ENCODE assay signal across 8 mouse cellular contexts in genomic region chr5:115203735-115204561, GRCm38 (mm10). TPM values are rescaled to one million over a fixed set of nuclear protein-coding genes. Genes with fewer than 3 reads are reported as not detected.
DNase-seq lines count a peak whose midpoint lies in the region; ATAC-seq and TF ChIP-seq lines count a peak whose summit lies in the region.

No protein-coding gene starts in this region.

- TF ChIP-seq POLR2A in heart, adult 2 months (IDR thresholded peaks at IDR 0.05; ENCODE audit: insufficient read depth, low read depth, low read length), result peak; percentile 20; the same call in 1 of the 2 replicates

- H3K4me3 ChIP-seq in heart, adult 2 months, result peak overlapping the region; percentile 39
- H3K4me3 ChIP-seq in hindbrain, embryonic 13.5 days, result peak overlapping the region; percentile 29
- peak overlapping the region in 1 of 2 experiments; percentile 4; a peak in 1 of 4 replicates for H3K4me3 ChIP-seq in liver, embryonic 14.5 days (ENCODE audit: insufficient read depth in 1 of 2, low read depth in 2 of 2, low read length in 2 of 2)

- H3K27ac ChIP-seq in heart, adult 2 months, result peak overlapping the region; percentile 66
- peak overlapping the region; percentile 84 for H3K27ac ChIP-seq in hindbrain, embryonic 13.5 days
- no peak overlapping the region for H3K27ac ChIP-seq in liver, embryonic 14.5 days

- intact Hi-C loops in heart, adult 2 months (cut with DNase I), result no loop called here

- no peaks in the 10 kb centered on the region for H3K27me3 ChIP-seq in heart, adult 2 months (ENCODE audit: control insufficient read depth, insufficient read depth, low read length)
- peaks cover 20% of the 10 kb centered on the region for H3K27me3 ChIP-seq in hindbrain, embryonic 13.5 days
- H3K27me3 ChIP-seq in liver, embryonic 14.5 days (ENCODE audit: control insufficient read depth, insufficient read depth, low read length), result peaks cover 35% of the 10 kb centered on the region

- H3K36me3 ChIP-seq in heart, adult 2 months (ENCODE audit: control insufficient read depth, insufficient read depth, low read length), result no peaks in the 10 kb centered on the region
- no peaks in the 10 kb centered on the region for H3K36me3 ChIP-seq in hindbrain, embryonic 13.5 days
- H3K36me3 ChIP-seq in liver, embryonic 14.5 days (replicated peaks; ENCODE audit: control insufficient read depth, insufficient read depth, low read depth), result no peaks in the 10 kb centered on the region

- H3K9ac ChIP-seq in heart, adult 2 months (ENCODE audit: low read depth, low read length), result peak overlapping the region; percentile 34
- H3K9ac ChIP-seq in hindbrain, embryonic 13.5 days, result peak overlapping the region; percentile 62
- no peak overlapping the region for H3K9ac ChIP-seq in liver, embryonic 14.5 days (replicated peaks)

- peak; percentile 63 for ATAC-seq in hindbrain, embryonic 13.5 days (ENCODE audit: low FRiP score)
- ATAC-seq in liver, embryonic 14.5 days (ENCODE audit: insufficient read depth), result no peak

- H3K4me1 ChIP-seq in heart, adult 2 months (ENCODE audit: control insufficient read depth, insufficient read depth, low read length), result peaks cover 5% of the 10 kb centered on the region; the same call in 1 of the 2 replicates
- H3K4me1 ChIP-seq in hindbrain, embryonic 13.5 days (replicated peaks), result peaks cover 24% of the 10 kb centered on the region
- peaks cover 0 to 9% of the 10 kb centered on the region in 2 experiments; a peak in 2 of 4 replicates for H3K4me1 ChIP-seq in liver, embryonic 14.5 days (replicated peaks; ENCODE audit: control insufficient read depth in 2 of 2, insufficient read depth in 2 of 2, low read length in 1 of 2)

- 20% methylated on average over 23 of the region's 23 CpGs for WGBS in heart, adult 2 months
- 7% methylated on average over 23 of the region's 23 CpGs for WGBS in hindbrain, embryonic 13.5 days
- WGBS in liver, embryonic 14.5 days (ENCODE audit: insufficient replicate concordance), result 6% methylated on average over 23 of the region's 23 CpGs

- no peaks in the 10 kb centered on the region for H3K9me3 ChIP-seq in hindbrain, embryonic 13.5 days
- H3K9me3 ChIP-seq in liver, embryonic 14.5 days (ENCODE audit: control insufficient read depth, low read length), result no peaks in the 10 kb centered on the region

- no peak for TF ChIP-seq CTCF in heart, adult 2 months (IDR thresholded peaks at IDR 0.05)
- no peak for TF ChIP-seq CTCF in liver, embryonic 14.5 days (IDR thresholded peaks at IDR 0.05; ENCODE audit: low read depth)

- peak overlapping the region; percentile 52 for H3K4me2 ChIP-seq in hindbrain, embryonic 13.5 days
- H3K4me2 ChIP-seq in liver, embryonic 14.5 days (ENCODE audit: low read depth), result peak overlapping the region; percentile 37

- no peak for TF ChIP-seq EP300 in heart, adult 2 months (IDR thresholded peaks at IDR 0.05; ENCODE audit: insufficient read depth, low read depth, low read length)
- no peak for TF ChIP-seq EP300 in liver, embryonic 14.5 days (IDR thresholded peaks at IDR 0.05; ENCODE audit: low read depth)

- peak; percentile 57 to 63 for DNase-seq in heart, adult 2 months
- DNase-seq in heart, postnatal 4 days, result no peak
- peak; percentile 40 for DNase-seq in embryo, embryonic 9.5 days (ENCODE audit: extremely low spot score)
- DNase-seq in liver, embryonic 14.5 days (ENCODE audit: low read depth in 3 of 3, low spot score in 3 of 3), result no peak
- peak; percentile 43 for DNase-seq in retina, postnatal 1 day
- no peak for DNase-seq in urinary bladder, adult 18-20 months (ENCODE audit: low spot score in 2 of 2)
- DNase-seq in thymus, postnatal 36 days, result no peak

- no peaks in the 10 kb centered on the region for H3K79me2 ChIP-seq in heart, adult 2 months (replicated peaks; ENCODE audit: control insufficient read depth, insufficient read depth, low read length)

RNA-seq across cellular contexts. Expression of gene Cabp1, which starts 9.8 kb away (rescaled TPM):
- 1 to 10 TPM; 2.3 to 3.9 TPM for total RNA-seq in heart, adult 2 months (2021)
- 6.0 and 13.2 TPM in 2 replicates for polyA plus RNA-seq in heart, adult 2 months (2012; rRNA removed)
- 1 to 10 TPM; 5.5 to 6.6 TPM for total RNA-seq in heart, postnatal 4 days (2021)
- 12.4 and 13.0 TPM in 2 replicates for polyA plus RNA-seq in hindbrain, embryonic 13.5 days (2015; fragmentation: Nextera tagmentation; extraction: Ambion mirVana)
- polyA plus RNA-seq in liver, embryonic 14.5 days (2012; rRNA removed), result 0.13 and 0.26 TPM in 2 replicates
- polyA plus RNA-seq in liver, embryonic 14.5 days (2014; fragmentation: Nextera tagmentation; extraction: Ambion mirVana), result 0.14 TPM in 1 of 2 replicates, not detected in the other

RNA-seq across cellular contexts. Expression of gene Pop5, which starts 31.7 kb away (rescaled TPM):
- total RNA-seq in heart, adult 2 months (2021), result 10 to 100 TPM; 32.2 to 38.1 TPM
- polyA plus RNA-seq in heart, adult 2 months (2012; rRNA removed), result 36.2 and 43.8 TPM in 2 replicates
- 10 to 100 TPM; 21.1 to 26.1 TPM for total RNA-seq in heart, postnatal 4 days (2021)
- 103 and 105 TPM in 2 replicates for polyA plus RNA-seq in hindbrain, embryonic 13.5 days (2015; fragmentation: Nextera tagmentation; extraction: Ambion mirVana)
- 45.0 and 55.2 TPM in 2 replicates for polyA plus RNA-seq in liver, embryonic 14.5 days (2012; rRNA removed)
- polyA plus RNA-seq in liver, embryonic 14.5 days (2014; fragmentation: Nextera tagmentation; extraction: Ambion mirVana), result 95.5 and 106 TPM in 2 replicates

RNA-seq across cellular contexts. Expression of gene Mlec, which starts 46.0 kb away (rescaled TPM):
- total RNA-seq in heart, adult 2 months (2021), result 10 to 100 TPM; 74.6 to 80.6 TPM
- 40.4 and 75.4 TPM in 2 replicates for polyA plus RNA-seq in heart, adult 2 months (2012; rRNA removed)
- 100 to 1,000 TPM; 104 to 111 TPM for total RNA-seq in heart, postnatal 4 days (2021)
- 22.3 and 27.2 TPM in 2 replicates for polyA plus RNA-seq in hindbrain, embryonic 13.5 days (2015; fragmentation: Nextera tagmentation; extraction: Ambion mirVana)
- 22.3 and 34.1 TPM in 2 replicates for polyA plus RNA-seq in liver, embryonic 14.5 days (2012; rRNA removed)
- 13.9 and 16.1 TPM in 2 replicates for polyA plus RNA-seq in liver, embryonic 14.5 days (2014; fragmentation: Nextera tagmentation; extraction: Ambion mirVana)

Comparison
In these comparisons a context has a peak if more than half of its experiments do, and no peak if none do; other contexts are left out.
1. DNase-seq: peak in heart, adult 2 months (2 of 2), embryo, embryonic 9.5 days (single experiment) and retina, postnatal 1 day (single experiment); none in heart, postnatal 4 days (single experiment), liver, embryonic 14.5 days (0 of 3), urinary bladder, adult 18-20 months (0 of 2) and thymus, postnatal 36 days (0 of 2).